Mouse (Mus musculus) neural tube, embryonic 15.5 days (tissue): ENCODE data around the gene Faah. TPM values are rescaled to one million over a fixed set of nuclear protein-coding genes. Genes with fewer than 3 reads are reported as not detected.

Experiments
- ATAC-seq: fragments of 200-750 bp; cut with Nextera tagmentation; 2 replicates; pipeline ENCODE4 v1.8.0; 2017; ENCODE audit warnings: mild to moderate bottlenecking, moderate TSS enrichment, moderate library complexity; ENCODE audit not compliant: low FRiP score
- H3K27ac ChIP-seq: fragments of 300-500 bp; sonication (generic); replicated peaks from 2 replicates; pipeline ENCODE4 v1.5.1; 2015; ENCODE audit warnings: mild to moderate bottlenecking, inconsistent platforms
- H3K27me3 ChIP-seq: fragments of 300-500 bp; sonication (generic); replicated peaks from 2 replicates; pipeline ENCODE4 v1.6.1; 2015; ENCODE audit warnings: inconsistent platforms
- H3K36me3 ChIP-seq: fragments of 300-500 bp; sonication (generic); 2 replicates; pipeline ENCODE4 v1.6.1; 2015; ENCODE audit warnings: inconsistent platforms
- H3K4me1 ChIP-seq: fragments of 300-500 bp; sonication (generic); 2 replicates; pipeline ENCODE4 v1.6.1; 2015; ENCODE audit warnings: inconsistent platforms
- H3K4me2 ChIP-seq: fragments of 300-500 bp; sonication (generic); 2 replicates; pipeline ENCODE4 v1.6.1; 2015; ENCODE audit warnings: inconsistent platforms, mild to moderate bottlenecking, moderate library complexity
- H3K4me3 ChIP-seq: fragments of 300-500 bp; sonication (generic); replicated peaks from 2 replicates; pipeline ENCODE4 v1.5.1; 2015; ENCODE audit warnings: mild to moderate bottlenecking, inconsistent platforms
- H3K9ac ChIP-seq: fragments of 300-500 bp; sonication (generic); replicated peaks from 2 replicates; pipeline ENCODE4 v1.6.1; 2015; ENCODE audit warnings: mild to moderate bottlenecking, inconsistent platforms
- H3K9me3 ChIP-seq: fragments of 300-500 bp; sonication (generic); replicated peaks from 2 replicates; pipeline ENCODE4 v1.6.1; 2016; ENCODE audit warnings: inconsistent platforms
- WGBS: fragments of 180-500 bp; shearing (Covaris S2); methylation state at CpG from one replicate; pipeline ENCODE4 v1.1.7; 2015; ENCODE audit warnings: mixed read lengths; 5-methylcytosine and 5-hydroxymethylcytosine counted together
- polyA plus RNA-seq: library from polyadenylated mRNA; unstranded; fragments of >200 nt; fragmentation: Nextera tagmentation; extraction: Ambion mirVana; gene quantifications from 2 replicates; pipeline ENCODE4 v1.2.1, GENCODE M21; 2015

Faah gene
- polyA plus RNA-seq, 1 experiment from 2014 or later, result 22.8 TPM

DNA sequence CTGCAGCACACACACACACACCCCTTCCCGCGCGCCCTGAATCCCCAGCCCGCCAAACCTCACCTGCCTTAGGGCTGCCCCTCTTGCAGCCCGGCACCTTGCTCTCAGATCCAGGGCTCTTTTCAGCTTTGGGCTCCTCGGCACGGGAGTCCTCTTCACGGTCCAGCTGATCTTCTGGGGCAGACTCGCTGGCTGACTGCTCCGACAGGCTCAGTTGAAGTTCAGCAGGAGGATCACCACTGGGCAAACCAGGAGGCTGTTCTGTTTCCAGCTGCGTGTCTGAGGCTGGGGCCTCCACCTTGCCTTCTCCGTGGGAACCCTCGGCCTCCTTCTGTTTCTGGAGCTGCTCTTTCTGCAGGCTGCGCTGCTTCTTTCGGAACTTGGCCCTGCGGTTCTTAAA, 97.8 kb downstream of the Faah start:
- no peak for ATAC-seq
- H3K4me1 ChIP-seq, result 0 out of 2 replicates have a peak, but pooled peaks cover 8% of the 10 kb centered on the region
- H3K4me2 ChIP-seq, result no peak overlapping the region
- peaks cover 73% of the 10 kb centered on the region for H3K27me3 ChIP-seq
- no peaks in the 10 kb centered on the region for H3K36me3 ChIP-seq
- no peak overlapping the region for H3K27ac ChIP-seq
- no peak overlapping the region for H3K4me3 ChIP-seq
- 82% methylated on average over 16 of the region's 16 CpGs for WGBS
- H3K9ac ChIP-seq, result no peak overlapping the region
- H3K9me3 ChIP-seq, result no peaks in the 10 kb centered on the region

Other genes starting within 250 kb of the Faah start
- gene Tex38, start 236.9 kb downstream of the Faah start, polyA plus RNA-seq, result 0.33 and 0.40 TPM in 2 replicates
- 42.0 and 50.9 TPM in 2 replicates for gene Atpaf1, start 233.1 kb downstream of the Faah start, polyA plus RNA-seq
- 8.1 and 8.4 TPM in 2 replicates for gene Mob3c, start 189.8 kb downstream of the Faah start, polyA plus RNA-seq
- 25.3 and 30.3 TPM in 2 replicates for gene Mknk1, start 178.7 kb downstream of the Faah start, polyA plus RNA-seq
- gene Kncn, start 133.5 kb downstream of the Faah start, polyA plus RNA-seq, result 0.12 and 0.19 TPM in 2 replicates
- 1.2 and 1.3 TPM in 2 replicates for gene 6430628N08Rik, start 127.3 kb downstream of the Faah start, polyA plus RNA-seq
- gene Dmbx1, start 78.0 kb downstream of the Faah start, polyA plus RNA-seq, result 1.2 and 2.1 TPM in 2 replicates
- gene Nsun4, start 36.0 kb upstream of the Faah start, polyA plus RNA-seq, result 13.1 and 13.5 TPM in 2 replicates
- gene Uqcrh, start 57.1 kb upstream of the Faah start, polyA plus RNA-seq, result 499 and 535 TPM in 2 replicates
- gene Lrrc41, start 57.3 kb upstream of the Faah start, polyA plus RNA-seq, result 70.9 and 73.3 TPM in 2 replicates
- 5.6 and 11.5 TPM in 2 replicates for gene Rad54l, start 105.8 kb upstream of the Faah start, polyA plus RNA-seq
- gene Pomgnt1, start 105.9 kb upstream of the Faah start, polyA plus RNA-seq, result 66.9 and 67.2 TPM in 2 replicates
- gene Lurap1, start 133.4 kb upstream of the Faah start, polyA plus RNA-seq, result 2.6 and 2.7 TPM in 2 replicates
- gene Tspan1, start 149.7 kb upstream of the Faah start, polyA plus RNA-seq, result 0.27 and 5.8 TPM in 2 replicates
- gene 1700042G07Rik, start 155.4 kb upstream of the Faah start, polyA plus RNA-seq, result not detected in 2 replicates
- gene Gm49337, start 155.5 kb upstream of the Faah start, polyA plus RNA-seq, result not detected in 2 replicates
- 43.1 and 52.6 TPM in 2 replicates for gene Pik3r3, start 203.7 kb upstream of the Faah start, polyA plus RNA-seq